Mouse (Mus musculus) CH12.LX (cell line): ENCODE measurements around the gene Lama5. TPM values are rescaled to one million over a fixed set of nuclear protein-coding genes. Genes with fewer than 3 reads are reported as not detected.
A peak's percentile ranks its signal among the peaks of the same experiment; 100 is the strongest.

Experiments
- DNase-seq: peaks from one replicate; pipeline ENCODE4 v3.0.0-alpha.2; 2013; ENCODE audit errors: extremely low read depth
- H3K27ac ChIP-seq: 2 replicates; pipeline ENCODE4 v1.5.1; 2012; ENCODE audit warnings: low read depth, mild to moderate bottlenecking, control low read depth, moderate library complexity; ENCODE audit not compliant: insufficient read depth
- H3K27me3 ChIP-seq: replicated peaks from 2 replicates; pipeline ENCODE3; 2012; ENCODE audit warnings: inconsistent platforms
- H3K36me3 ChIP-seq, 2 experiments: replicated peaks in 1 of 2; 2 replicates each; pipeline versions ENCODE3 to v1.6.1; 2012; ENCODE audit warnings: inconsistent platforms in 1 of 2, low read length in 1 of 2, mild to moderate bottlenecking in 1 of 2, mixed read lengths in 1 of 2, moderate library complexity in 1 of 2; ENCODE audit not compliant: control insufficient read depth in 1 of 2, insufficient read depth in 1 of 2
- H3K4me1 ChIP-seq, 2 experiments: 2 replicates each; pipeline ENCODE4 v1.6.1; 2012; ENCODE audit warnings: inconsistent platforms in 1 of 2, moderate library complexity in 1 of 2; ENCODE audit not compliant: insufficient read depth in 2 of 2, control insufficient read depth in 1 of 2
- H3K4me2 ChIP-seq: 2 replicates; pipeline ENCODE4 v1.6.1; 2012; ENCODE audit warnings: low read depth, mild to moderate bottlenecking, control low read depth; ENCODE audit not compliant: poor library complexity, insufficient read depth, severe bottlenecking
- H3K4me3 ChIP-seq, 3 experiments: fragments of 150-350 bp in 1 of 3; sonication (generic) in 1 of 3; replicated peaks in 1 of 3; 2 replicates each; pipeline versions ENCODE3 to v1.5.1; 2011 to 2012; ENCODE audit warnings: low read depth in 2 of 3, low read length in 2 of 3, mild to moderate bottlenecking in 2 of 3, moderate library complexity in 2 of 3, control low read depth in 1 of 3, improper control_type of control experiment in 1 of 3, inconsistent platforms in 1 of 3, mixed read lengths in 1 of 3; ENCODE audit not compliant: poor library complexity in 1 of 3
- H3K79me2 ChIP-seq: replicated peaks from 2 replicates; pipeline ENCODE4 v1.6.1; 2012; ENCODE audit warnings: mild to moderate bottlenecking, moderate library complexity; ENCODE audit not compliant: control insufficient read depth, poor library complexity, insufficient read depth, severe bottlenecking; ENCODE audit errors: extremely low read depth
- H3K9ac ChIP-seq: 2 replicates; pipeline ENCODE4 v1.6.1; 2012; ENCODE audit warnings: low read depth, mild to moderate bottlenecking, control low read depth, moderate library complexity; ENCODE audit not compliant: insufficient read depth
- H3K9me3 ChIP-seq: replicated peaks from 2 replicates; pipeline ENCODE3; 2012; ENCODE audit warnings: low read length, inconsistent platforms, mixed read lengths
- BHLHE40 ChIP-seq: IDR thresholded peaks from 2 replicates; pipeline ENCODE4 v1.6.1; 2011; ENCODE audit warnings: mild to moderate bottlenecking, low read depth, low read length, improper control_type of control experiment
- CHD1 ChIP-seq: IDR thresholded peaks from 2 replicates; pipeline ENCODE4 v1.6.1; 2012; ENCODE audit warnings: low read depth, low read length, improper control_type of control experiment, inconsistent platforms
- CTCF ChIP-seq, 2 experiments: IDR thresholded peaks in 1 of 2; conservative IDR thresholded peaks in 1 of 2; 2 replicates each; pipeline ENCODE4 v1.5.1; 2011 to 2012; ENCODE audit warnings: low read depth in 2 of 2, low read length in 2 of 2, improper control_type of control experiment in 1 of 2, inconsistent platforms in 1 of 2, mild to moderate bottlenecking in 1 of 2, moderate library complexity in 1 of 2
- E2F4 ChIP-seq: IDR thresholded peaks from 2 replicates; pipeline ENCODE4 v1.6.1; 2011; ENCODE audit warnings: low read depth, low read length, improper control_type of control experiment; ENCODE audit not compliant: insufficient replicate concordance
- ELF1 ChIP-seq: IDR thresholded peaks from 2 replicates; pipeline ENCODE4 v1.6.1; 2014; ENCODE audit warnings: low read depth, mild to moderate bottlenecking, inconsistent platforms, low read length, improper control_type of control experiment
- EP300 ChIP-seq: IDR thresholded peaks from 2 replicates; pipeline ENCODE4 v1.6.1; 2011; ENCODE audit warnings: low read length, improper control_type of control experiment
- ETS1 ChIP-seq: conservative IDR thresholded peaks from 2 replicates; pipeline ENCODE4 v1.6.1; 2012; ENCODE audit warnings: low read depth, mild to moderate bottlenecking, inconsistent platforms, low read length, improper control_type of control experiment, moderate library complexity
- GABPA ChIP-seq: IDR thresholded peaks from 2 replicates; pipeline ENCODE4 v1.6.1; 2012; ENCODE audit warnings: low read depth, low read length, improper control_type of control experiment, inconsistent platforms; ENCODE audit not compliant: insufficient replicate concordance
- HCFC1 ChIP-seq: IDR thresholded peaks from 2 replicates; pipeline ENCODE4 v1.6.1; 2012; ENCODE audit warnings: low read depth, mild to moderate bottlenecking, inconsistent platforms, low read length, improper control_type of control experiment
- IRF4 ChIP-seq: IDR thresholded peaks from 2 replicates; pipeline ENCODE4 v1.6.1; 2014; ENCODE audit warnings: low read depth, mild to moderate bottlenecking, inconsistent platforms, low read length, improper control_type of control experiment
- JUND ChIP-seq: conservative IDR thresholded peaks from 2 replicates; pipeline ENCODE4 v1.6.1; 2011; ENCODE audit warnings: low read depth, low read length, improper control_type of control experiment
- KAT2A ChIP-seq: IDR thresholded peaks from 2 replicates; pipeline ENCODE4 v1.6.1; 2012; ENCODE audit warnings: low read length, improper control_type of control experiment, inconsistent platforms; ENCODE audit not compliant: insufficient replicate concordance
- MAFK ChIP-seq: IDR thresholded peaks from 2 replicates; pipeline ENCODE4 v1.6.1; 2011; ENCODE audit warnings: low read length, improper control_type of control experiment; ENCODE audit not compliant: insufficient replicate concordance
- MAX ChIP-seq: IDR thresholded peaks from 2 replicates; pipeline ENCODE4 v1.6.1; 2011; ENCODE audit warnings: low read length, improper control_type of control experiment
- MEF2A ChIP-seq: IDR thresholded peaks from 2 replicates; pipeline ENCODE4 v1.6.1; 2014; ENCODE audit warnings: low read depth, mild to moderate bottlenecking, inconsistent platforms, low read length, improper control_type of control experiment, borderline replicate concordance
- MXI1 ChIP-seq: IDR thresholded peaks from 2 replicates; pipeline ENCODE4 v1.6.1; 2011; ENCODE audit warnings: mild to moderate bottlenecking, low read depth, low read length, improper control_type of control experiment
- MYC ChIP-seq: IDR thresholded peaks from 2 replicates; pipeline ENCODE4 v1.6.1; 2011; ENCODE audit warnings: low read depth, mild to moderate bottlenecking, improper control_type of control experiment, low read length
- NELFE ChIP-seq: IDR thresholded peaks from 2 replicates; pipeline ENCODE4 v1.6.1; 2011; ENCODE audit warnings: low read depth, low read length, improper control_type of control experiment
- PAX5 ChIP-seq: IDR thresholded peaks from 2 replicates; pipeline ENCODE4 v1.6.1; 2012; ENCODE audit warnings: low read length, inconsistent platforms, mixed read lengths
- POLR2A ChIP-seq: IDR thresholded peaks from 2 replicates; pipeline ENCODE4 v1.6.1; 2011; ENCODE audit warnings: low read depth, mild to moderate bottlenecking, improper control_type of control experiment, low read length
- POLR2AphosphoS2 ChIP-seq: IDR thresholded peaks from 2 replicates; pipeline ENCODE4 v1.6.1; 2011; ENCODE audit warnings: low read depth, low read length, improper control_type of control experiment
- RAD21 ChIP-seq: IDR thresholded peaks from 2 replicates; pipeline ENCODE4 v1.6.1; 2011; ENCODE audit warnings: low read depth, mild to moderate bottlenecking, low read length, improper control_type of control experiment, moderate library complexity
- SIN3A ChIP-seq: IDR thresholded peaks from 2 replicates; pipeline ENCODE4 v1.6.1; 2012; ENCODE audit warnings: low read length, improper control_type of control experiment, inconsistent platforms
- SMC3 ChIP-seq: IDR thresholded peaks from 2 replicates; pipeline ENCODE4 v1.6.1; 2011; ENCODE audit warnings: low read depth, low read length, improper control_type of control experiment
- TBP ChIP-seq: conservative IDR thresholded peaks from 2 replicates; pipeline ENCODE4 v1.6.1; 2011; ENCODE audit warnings: low read depth, low read length, improper control_type of control experiment
- TCF12 ChIP-seq: IDR thresholded peaks from 2 replicates; pipeline ENCODE4 v1.6.1; 2014; ENCODE audit warnings: low read depth, mild to moderate bottlenecking, inconsistent platforms, low read length, improper control_type of control experiment
- USF1 ChIP-seq: IDR thresholded peaks from 2 replicates; pipeline ENCODE4 v1.6.1; 2014; ENCODE audit warnings: low read depth, mild to moderate bottlenecking, inconsistent platforms, low read length, improper control_type of control experiment
- USF2 ChIP-seq: conservative IDR thresholded peaks from 2 replicates; pipeline ENCODE4 v1.6.1; 2011; ENCODE audit warnings: low read depth, low read length, improper control_type of control experiment
- ZC3H11A ChIP-seq: IDR thresholded peaks from 2 replicates; pipeline ENCODE4 v1.6.1; 2012; ENCODE audit warnings: low read depth, mild to moderate bottlenecking, inconsistent platforms, low read length, improper control_type of control experiment
- ZMIZ1 ChIP-seq: IDR thresholded peaks from 2 replicates; pipeline ENCODE4 v1.6.1; 2012; ENCODE audit warnings: low read depth, mild to moderate bottlenecking, inconsistent platforms, low read length, improper control_type of control experiment
- ZNF384 ChIP-seq: IDR thresholded peaks from 2 replicates; pipeline ENCODE4 v1.6.1; 2012; ENCODE audit warnings: low read depth, low read length, improper control_type of control experiment, inconsistent platforms
- dilution Hi-C: fragments of 300-500 bp; cut with MboI; formaldehyde crosslinking; loops from 2 replicates; pipeline ENCODE4 v1.14.3; 2020; ENCODE audit warnings: low sequenced_read_pairs; ENCODE audit not compliant: extremely low pct_unique_long_range_greater_than_20kb, extremely low pct_ligation_motif_present
- in situ Hi-C: fragments of 300-500 bp; cut with MboI; formaldehyde crosslinking; loops from 3 replicates; pipeline ENCODE4 v1.14.3; 2019; ENCODE audit warnings: low sequenced_read_pairs, low pct_ligation_motif_present, low pct_unique_long_range_greater_than_20kb, mixed read lengths
- polyA plus RNA-seq: library from polyadenylated mRNA; unstranded; fragments of >175 nt; gene quantifications from 2 replicates; pipeline ENCODE4 v1.2.1, GENCODE M21; 2012; ENCODE audit warnings: low read depth; ENCODE audit not compliant: insufficient read length
- total RNA-seq, 2 experiments: library from RNA; depleted of rRNA; stranded (reverse); fragments of 300-350 nt in 1 of 2; fragments of >200 nt in 1 of 2; gene quantifications; 2 replicates each; pipeline ENCODE4 v1.2.3; 2012 to 2014

Gene Lama5
- total and polyA plus RNA-seq, 3 experiments: 0.20 to 0.85 (median 0.67) TPM

DNA sequence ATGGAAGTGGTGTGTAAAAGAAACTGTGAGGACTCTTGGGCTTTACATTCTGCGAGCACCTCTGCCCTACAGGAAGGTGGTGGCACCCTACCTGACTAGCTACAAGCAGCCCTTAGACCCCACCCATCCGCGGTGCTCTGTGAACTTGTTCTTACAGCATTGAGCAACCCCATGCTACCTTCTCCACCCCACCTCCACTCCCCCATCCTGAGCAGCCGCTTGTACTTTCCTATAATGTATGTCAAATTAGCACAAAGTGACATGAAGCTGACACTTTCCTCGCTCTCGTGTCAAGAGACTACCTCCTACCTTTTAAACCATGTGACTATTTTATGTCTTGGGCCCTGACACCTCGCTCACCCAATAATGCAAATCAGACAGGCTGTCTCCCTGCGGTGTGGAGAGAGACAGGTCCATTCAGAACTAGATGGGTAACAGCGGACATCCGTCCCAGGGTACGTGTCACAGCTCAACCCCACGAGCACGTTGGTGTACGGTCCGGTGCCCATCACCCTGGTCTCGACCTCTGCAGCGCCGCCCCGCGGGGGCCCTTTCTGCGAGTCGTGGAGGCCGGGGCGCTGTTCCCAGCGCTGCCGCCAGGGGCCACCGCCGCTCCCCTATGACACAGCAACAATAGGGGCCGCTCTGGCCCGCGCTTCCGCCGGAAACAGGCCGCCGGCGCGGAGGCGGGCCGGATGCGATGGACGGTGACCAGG is 54.7 kb downstream of the Lama5 start, which contains the start of gene Adrm1:
TSS of gene Adrm1 (plus strand) at position 680 of the 716 bp plus-strand sequence.
- TF ChIP-seq HCFC1 (peak; percentile 94), USF2 (0 out of 2 replicates have a peak, but pooled peaks have one; percentile 20), EP300 (peak; percentile 32; the same call in 1 of the 2 replicates), MYC (peak; percentile 79), CTCF (conservative IDR thresholded peaks at IDR 0.05 in 1 of 2, IDR thresholded peaks at IDR 0.05 in 1 of 2; ENCODE audit: low read depth in 2 of 2, low read length in 2 of 2) (peak; percentile 13 to 100; a peak in 2 of 4 replicates), MAX (peak; percentile 84), ZNF384 (no peak), PAX5 (no peak), MEF2A (peak; percentile 73; the same call in 1 of the 2 replicates), IRF4 (peak; percentile 70; the same call in 1 of the 2 replicates), MXI1 (peak; percentile 80), SMC3 (peak; percentile 75), ETS1 (peak; percentile 11; the same call in 1 of the 2 replicates), TBP (no peak), ZMIZ1 (0 out of 2 replicates have a peak, but pooled peaks have one; percentile 60), NELFE (peak; percentile 68; the same call in 1 of the 2 replicates), POLR2A (peak; percentile 70; the same call in 1 of the 2 replicates), JUND (0 out of 2 replicates have a peak, but pooled peaks have one; percentile 27), BHLHE40 (peak; percentile 41), RAD21 (peak; percentile 20), SIN3A (0 out of 2 replicates have a peak, but pooled peaks have one; percentile 73), E2F4 (no peak), KAT2A (peak; percentile 93), GABPA (peak; percentile 78; the same call in 1 of the 2 replicates), POLR2AphosphoS2 (no peak), ELF1 (peak; percentile 90), MAFK (peak; percentile 96), ZC3H11A (no peak), CHD1 (0 out of 2 replicates have a peak, but pooled peaks have one; percentile 31), TCF12 (peak; percentile 77; the same call in 1 of the 2 replicates), USF1 (peak; percentile 32; the same call in 1 of the 2 replicates)
- TF ChIP-seq, all 38 proteins: peak for 25
- peak within 1 kb of the TSS; percentile 63 for H3K27ac ChIP-seq
- in situ Hi-C loops: no loop called here

More for the DNA sequence above, 54.7 kb downstream of the Lama5 start, which contains the start of gene Adrm1:
- H3K79me2 ChIP-seq: peaks cover 22% of the 10 kb centered on the region
- H3K9me3 ChIP-seq: no peaks in the 10 kb centered on the region
- peak; percentile 92 for DNase-seq
- H3K36me3 ChIP-seq: peaks cover 28 to 50% of the 10 kb centered on the region in 2 experiments
- peak within 1 kb of the TSS; percentile 97 for H3K9ac ChIP-seq
- no peaks in the 10 kb centered on the region for H3K27me3 ChIP-seq
- peak within 1 kb of the TSS; percentile 85 to 97 (median 97) for H3K4me3 ChIP-seq
- peak within 1 kb of the TSS; percentile 76 for H3K4me2 ChIP-seq
- dilution Hi-C loops: no loop called here
- peaks cover 6 to 28% of the 10 kb centered on the region in 2 experiments; a peak in 3 of 4 replicates for H3K4me1 ChIP-seq
